Mouse (Mus musculus): ENCODE results near the gene Camsap1. TPM values are rescaled to one million over a fixed set of nuclear protein-coding genes. Genes with fewer than 3 reads are reported as not detected.
A peak's percentile ranks its signal among the peaks of the same experiment; 100 is the strongest.

Camsap1 gene
- total and polyA plus RNA-seq, 3 experiments = 6.2 to 22.1 (median 17.2) TPM

DNA sequence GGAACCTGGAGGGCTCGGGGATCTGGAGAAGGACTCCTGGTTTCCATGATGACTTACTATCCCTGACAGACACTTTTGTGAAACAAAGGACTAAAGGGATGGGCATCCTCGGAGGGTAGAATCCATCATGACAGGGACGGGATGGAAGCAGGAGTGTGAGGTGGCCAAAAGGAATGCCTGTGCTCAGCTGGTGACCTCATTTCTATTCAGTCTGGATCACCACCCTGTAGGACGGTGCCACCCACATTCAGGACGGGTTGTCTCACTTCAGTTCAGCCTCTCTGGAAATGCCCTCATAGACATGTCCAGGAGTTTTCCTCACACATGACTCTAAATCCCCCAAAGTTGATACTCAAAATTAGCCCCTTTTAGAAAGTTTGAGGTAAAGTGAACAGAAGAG, 3.5 kb upstream of the Camsap1 start:
- DNase-seq (ENCODE audit: extremely low read depth) = no peak
- Histone ChIP-seq H3K9ac (ENCODE audit: insufficient read depth, low read depth) (no peak overlapping the region), H3K4me2 (ENCODE audit: insufficient read depth, low read depth, poor library complexity, severe bottlenecking) (no peak overlapping the region), H3K4me3 (replicated peaks in 1 of 3; ENCODE audit: low read depth in 2 of 3, low read length in 2 of 3, poor library complexity in 1 of 3) (no peak overlapping the region), H3K4me1 (ENCODE audit: control insufficient read depth in 1 of 2, insufficient read depth in 2 of 2) (peaks cover 6 to 17% of the 10 kb centered on the region in 2 experiments), H3K9me3 (replicated peaks; ENCODE audit: low read length) (no peaks in the 10 kb centered on the region), H3K27me3 (replicated peaks) (peaks cover 10% of the 10 kb centered on the region), H3K27ac (ENCODE audit: insufficient read depth, low read depth) (no peak overlapping the region), H3K79me2 (replicated peaks; ENCODE audit: control insufficient read depth, extremely low read depth, insufficient read depth, poor library complexity, severe bottlenecking) (peaks cover 6% of the 10 kb centered on the region; the same call in 1 of the 2 replicates), H3K36me3 (replicated peaks in 1 of 2; ENCODE audit: control insufficient read depth in 1 of 2, insufficient read depth in 1 of 2, low read length in 1 of 2) (no peaks in the 10 kb centered on the region)
- in situ Hi-C loops (cut with MboI; ENCODE audit: low pct_ligation_motif_present, low pct_unique_long_range_greater_than_20kb, low sequenced_read_pairs) (no loop called here), dilution Hi-C loops (cut with MboI; ENCODE audit: extremely low pct_ligation_motif_present, extremely low pct_unique_long_range_greater_than_20kb, low sequenced_read_pairs) (no loop called here)
- TF ChIP-seq MAZ (IDR thresholded peaks at IDR 0.05; ENCODE audit: low read depth, low read length) = no peak
- TF ChIP-seq ZMIZ1 (IDR thresholded peaks at IDR 0.05; ENCODE audit: low read depth, low read length) = no peak
- TF ChIP-seq POLR2AphosphoS2 (IDR thresholded peaks at IDR 0.05; ENCODE audit: low read depth, low read length) = no peak
- no peak for TF ChIP-seq JUND (conservative IDR thresholded peaks at IDR 0.05; ENCODE audit: low read depth, low read length)
- TF ChIP-seq CHD1 (IDR thresholded peaks at IDR 0.05; ENCODE audit: low read depth, low read length) = no peak
- no peak for TF ChIP-seq POLR2A (IDR thresholded peaks at IDR 0.05; ENCODE audit: low read depth, low read length)
- no peak for TF ChIP-seq HCFC1 (IDR thresholded peaks at IDR 0.05; ENCODE audit: low read depth, low read length)
- TF ChIP-seq MYC (IDR thresholded peaks at IDR 0.05; ENCODE audit: low read depth, low read length) = no peak
- no peak for TF ChIP-seq GABPA (IDR thresholded peaks at IDR 0.05; ENCODE audit: insufficient replicate concordance, low read depth, low read length)
- TF ChIP-seq NRF1 (IDR thresholded peaks at IDR 0.05; ENCODE audit: low read depth, low read length) = no peak
- no peak for TF ChIP-seq SMC3 (IDR thresholded peaks at IDR 0.05; ENCODE audit: low read depth, low read length)
- no peak for TF ChIP-seq RCOR1 (conservative IDR thresholded peaks at IDR 0.05; ENCODE audit: low read depth, low read length)
- no peak for TF ChIP-seq BHLHE40 (IDR thresholded peaks at IDR 0.05; ENCODE audit: low read depth, low read length)
- no peak for TF ChIP-seq MAX (IDR thresholded peaks at IDR 0.05; ENCODE audit: low read length)
- no peak for TF ChIP-seq PAX5 (IDR thresholded peaks at IDR 0.05; ENCODE audit: low read length)
- TF ChIP-seq SIN3A (IDR thresholded peaks at IDR 0.05; ENCODE audit: low read length) = no peak
- no peak for TF ChIP-seq TBP (conservative IDR thresholded peaks at IDR 0.05; ENCODE audit: low read depth, low read length)
- TF ChIP-seq CTCF (conservative IDR thresholded peaks at IDR 0.05 in 1 of 2, IDR thresholded peaks at IDR 0.05 in 1 of 2; ENCODE audit: low read depth in 2 of 2, low read length in 2 of 2) = no peak
- no peak for TF ChIP-seq JUN (IDR thresholded peaks at IDR 0.05; ENCODE audit: insufficient read depth, low read depth, low read length)
- TF ChIP-seq USF2 (conservative IDR thresholded peaks at IDR 0.05; ENCODE audit: low read depth, low read length) = no peak

DNA sequence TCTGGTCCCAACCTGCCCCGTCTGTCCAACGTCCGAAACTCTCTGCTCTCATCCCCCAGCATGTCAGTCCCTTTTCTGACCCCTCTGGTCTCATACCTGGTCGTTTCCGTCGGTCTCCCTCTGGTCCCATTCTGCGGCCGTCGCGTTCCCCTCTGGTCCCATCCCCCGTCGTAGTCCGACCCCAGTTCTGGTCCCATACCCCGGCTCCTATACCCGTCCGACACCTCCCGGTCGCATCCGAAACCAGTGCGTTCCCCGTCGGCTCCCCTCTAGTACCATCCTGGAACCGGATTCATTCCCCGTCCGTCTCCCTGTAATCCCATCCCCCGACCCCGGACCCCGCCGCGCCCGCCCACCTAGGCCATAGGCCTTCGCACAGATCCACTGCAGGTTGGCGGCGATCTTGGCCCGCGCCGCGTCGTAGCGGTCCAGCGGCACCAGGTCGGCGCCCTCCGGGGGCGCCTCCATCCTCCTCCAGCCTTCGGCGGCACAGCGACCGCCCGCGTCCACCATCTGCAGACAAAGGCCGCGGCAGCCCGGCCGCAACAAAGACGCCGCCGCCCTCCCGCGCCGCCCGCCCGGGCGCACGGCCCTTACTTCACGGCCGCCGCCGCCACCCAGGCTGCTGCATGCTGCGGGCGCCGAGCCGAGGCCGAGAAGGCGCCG, 523 bp downstream of the Camsap1 start:
- Histone ChIP-seq H3K27ac (ENCODE audit: insufficient read depth, low read depth) (no peak overlapping the region), H3K27me3 (replicated peaks) (peaks cover 10% of the 10 kb centered on the region), H3K9me3 (replicated peaks; ENCODE audit: low read length) (no peaks in the 10 kb centered on the region), H3K9ac (ENCODE audit: insufficient read depth, low read depth) (peak overlapping the region; percentile 77), H3K4me3 (replicated peaks in 1 of 3; ENCODE audit: low read depth in 2 of 3, low read length in 2 of 3, poor library complexity in 1 of 3) (peak overlapping the region; percentile 74 to 85 (median 76)), H3K4me2 (ENCODE audit: insufficient read depth, low read depth, poor library complexity, severe bottlenecking) (peak overlapping the region; percentile 60), H3K4me1 (ENCODE audit: control insufficient read depth in 1 of 2, insufficient read depth in 2 of 2) (peaks cover 21 to 50% of the 10 kb centered on the region in 2 experiments), H3K36me3 (replicated peaks in 1 of 2; ENCODE audit: control insufficient read depth in 1 of 2, insufficient read depth in 1 of 2, low read length in 1 of 2) (no peaks in the 10 kb centered on the region), H3K79me2 (replicated peaks; ENCODE audit: control insufficient read depth, extremely low read depth, insufficient read depth, poor library complexity, severe bottlenecking) (peaks cover 29% of the 10 kb centered on the region)
- TF ChIP-seq SMC3 (IDR thresholded peaks at IDR 0.05; ENCODE audit: low read depth, low read length) = no peak
- no peak; the same call in 1 of the 2 replicates for TF ChIP-seq POLR2A (IDR thresholded peaks at IDR 0.05; ENCODE audit: low read depth, low read length)
- TF ChIP-seq MEF2A (IDR thresholded peaks at IDR 0.05; ENCODE audit: borderline replicate concordance, low read depth, low read length) = 0 out of 2 replicates have a peak, but pooled peaks have one; percentile 9
- peak; percentile 27 for TF ChIP-seq MXI1 (IDR thresholded peaks at IDR 0.05; ENCODE audit: low read depth, low read length)
- no peak for TF ChIP-seq RAD21 (IDR thresholded peaks at IDR 0.05; ENCODE audit: low read depth, low read length)
- in situ Hi-C loops (cut with MboI; ENCODE audit: low pct_ligation_motif_present, low pct_unique_long_range_greater_than_20kb, low sequenced_read_pairs) (no loop called here), dilution Hi-C loops (cut with MboI; ENCODE audit: extremely low pct_ligation_motif_present, extremely low pct_unique_long_range_greater_than_20kb, low sequenced_read_pairs) (no loop called here)
- DNase-seq (ENCODE audit: extremely low read depth) = no peak

All from CH12.LX (cell line).